Comparison of ENCODE assay signal across 8 mouse cellular contexts in genomic region chr8:120588908-120589771, GRCm38 (mm10). TPM values are rescaled to one million over a fixed set of nuclear protein-coding genes. Genes with fewer than 3 reads are reported as not detected.
DNase-seq lines count a peak whose midpoint lies in the region; ATAC-seq lines count a peak whose summit lies in the region.

Gene Gins2, minus strand, starts transcription at chr8:120589304.

- H3K4me3 ChIP-seq in hindbrain, embryonic 11.5 days (ENCODE audit: low read depth, low read length) = peak within 1 kb of the TSS; percentile 64

- 0 out of 2 replicates have a peak within 1 kb of the TSS, but pooled peaks have one; percentile 17 for H3K27ac ChIP-seq in hindbrain, embryonic 11.5 days (ENCODE audit: low read depth, low read length)

- no peaks in the 10 kb centered on the region for H3K36me3 ChIP-seq in hindbrain, embryonic 11.5 days (ENCODE audit: control insufficient read depth, insufficient read depth, low read length)

- H3K4me1 ChIP-seq in hindbrain, embryonic 11.5 days (replicated peaks; ENCODE audit: control insufficient read depth, insufficient read depth, low read length) = peaks cover 5% of the 10 kb centered on the region; the same call in 1 of the 2 replicates

- peak within 1 kb of the TSS; percentile 65 for H3K9ac ChIP-seq in hindbrain, embryonic 11.5 days (ENCODE audit: low read depth, low read length)

- no peaks in the 10 kb centered on the region for H3K9me3 ChIP-seq in hindbrain, embryonic 11.5 days (ENCODE audit: control insufficient read depth, low read length)

- H3K4me2 ChIP-seq in hindbrain, embryonic 11.5 days (replicated peaks; ENCODE audit: low read depth, low read length) = peak within 1 kb of the TSS; percentile 91

- ATAC-seq in hindbrain, embryonic 11.5 days (ENCODE audit: low FRiP score) = peak; percentile 99

- H3K27me3 ChIP-seq in hindbrain, embryonic 11.5 days (ENCODE audit: control insufficient read depth, insufficient read depth, low read length) = no peaks in the 10 kb centered on the region

- under 1% methylated on average over 66 of the region's 67 CpGs for WGBS in hindbrain, embryonic 11.5 days

- DNase-seq in Muller cell, postnatal 12 days (ENCODE audit: inconsistent ontology term) = peak; percentile 100
- peak; percentile 100 for DNase-seq in cerebellum, adult 9-11 months
- DNase-seq in frontal cortex, adult 2 months (ENCODE audit: extremely low spot score in 1 of 2, low spot score in 1 of 2) = peak; percentile 99 to 100
- peak; percentile 99 for DNase-seq in hindbrain, embryonic 11.5 days (ENCODE audit: low spot score)
- peak; percentile 98 to 99 for DNase-seq in layer of hippocampus, postnatal 10 days (ENCODE audit: low spot score in 2 of 2)
- DNase-seq in lung, postnatal 10 days = peak; percentile 100
- DNase-seq in ovary, postnatal 36 days (ENCODE audit: low spot score) = peak; percentile 99
- DNase-seq in thymus, postnatal 25 days = peak; percentile 99

RNA-seq across cellular contexts. Expression of gene Gins2, which starts in this region (rescaled TPM):
- polyA plus RNA-seq in frontal cortex, adult 2 months (2012; rRNA removed) = 3.1 and 3.2 TPM in 2 replicates
- polyA plus RNA-seq in hindbrain, embryonic 11.5 days (2014; fragmentation: Nextera tagmentation; extraction: Ambion mirVana) = 94.8 and 96.9 TPM in 2 replicates
- 1 to 10 TPM; 2.5 to 4.2 TPM for total RNA-seq in layer of hippocampus, postnatal 10 days (2021)

Comparison
In these comparisons a context has a peak if more than half of its experiments do, and no peak if none do; other contexts are left out.
1. Peak in every context shown above with its lines: DNase-seq, ATAC-seq, H3K4me3 ChIP-seq and H3K27ac ChIP-seq.
2. RNA of gene Gins2 (polyA plus RNA-seq): 94.8 to 96.9 TPM in hindbrain, embryonic 11.5 days; 3.1 to 3.2 TPM in frontal cortex, adult 2 months; every median in the first group is over 10 times any median in the second.